Mouse (Mus musculus): ENCODE measurements at regions not wholly inside any gene's neighbourhood (a gene's known extent, or its start where the extent isn't known, plus 50 kb on each side); places are given as distances from the start of the nearest gene placed in this dataset.

- CTCF ChIA-PET, result no interaction called here
Observed at GRCm38 (mm10) chr2:50772101-50772500, 376.8 kb downstream of the Rnd3 start.

GRCm38 (mm10) chr2:50759016-50759415, 389.9 kb downstream of the Rnd3 start:
- CTCF ChIA-PET, result interaction anchor here (0.6 kb wide), 1 partner anchor 1976 kb away, joined by 3 read pairs; no protein-coding TSS in a partner anchor

- CTCF ChIA-PET, result no interaction called here
Observed at GRCm38 (mm10) chr2:50757837-50758541, 390.9 kb downstream of the Rnd3 start.

GRCm38 (mm10) chr2:50755616-50756450, 393.1 kb downstream of the Rnd3 start:
- CTCF ChIA-PET, result interaction anchor here (0.7 to 0.9 kb wide), 2 partner anchors 37 to 124 kb away, joined by 3 to 4 read pairs; no protein-coding TSS in a partner anchor

- CTCF ChIA-PET, result no interaction called here
Observed at GRCm38 (mm10) chr2:50755160-50755559, 393.8 kb downstream of the Rnd3 start.

- CTCF ChIA-PET, result no interaction called here
Observed at GRCm38 (mm10) chr2:50752408-50752807, 396.5 kb downstream of the Rnd3 start.

GRCm38 (mm10) chr2:50750799-50751198, 398.1 kb downstream of the Rnd3 start:
- CTCF ChIA-PET, result no interaction called here

- CTCF ChIA-PET, result no interaction called here
Observed at GRCm38 (mm10) chr2:50744625-50745214, 404.2 kb downstream of the Rnd3 start.

- CTCF ChIA-PET, result no interaction called here
Observed at GRCm38 (mm10) chr2:50743785-50744258, 405.1 kb downstream of the Rnd3 start.

GRCm38 (mm10) chr2:50742421-50742820, 406.5 kb downstream of the Rnd3 start:
- CTCF ChIA-PET, result interaction anchor here (0.6 kb wide), 1 partner anchor 11 kb away, joined by 5 read pairs; no protein-coding TSS in a partner anchor

- CTCF ChIA-PET, result no interaction called here
Observed at GRCm38 (mm10) chr2:50741337-50741736, 407.6 kb downstream of the Rnd3 start.

- CTCF ChIA-PET, result no interaction called here
Observed at GRCm38 (mm10) chr2:50739599-50739979, 409.3 kb downstream of the Rnd3 start.

GRCm38 (mm10) chr2:50738936-50739598, 409.8 kb downstream of the Rnd3 start:
- CTCF ChIA-PET, result no interaction called here

- CTCF ChIA-PET, result no interaction called here
Observed at GRCm38 (mm10) chr2:50737706-50738105, 411.2 kb downstream of the Rnd3 start.

GRCm38 (mm10) chr2:50735029-50735428, 413.9 kb downstream of the Rnd3 start:
- CTCF ChIA-PET, result no interaction called here

- CTCF ChIA-PET, result no interaction called here
Observed at GRCm38 (mm10) chr2:50706652-50707051, 410.1 kb upstream of the Mmadhc start.

- CTCF ChIA-PET, result no interaction called here
Observed at GRCm38 (mm10) chr2:50704297-50704696, 407.7 kb upstream of the Mmadhc start.

GRCm38 (mm10) chr2:50702584-50703450, 406.2 kb upstream of the Mmadhc start:
- CTCF ChIA-PET, result no interaction called here

GRCm38 (mm10) chr2:50698841-50699240, 402.2 kb upstream of the Mmadhc start:
- CTCF ChIA-PET, result no interaction called here

- CTCF ChIA-PET, result no interaction called here
Observed at GRCm38 (mm10) chr2:50696575-50696974, 400.0 kb upstream of the Mmadhc start.

GRCm38 (mm10) chr2:50694849-50695248, 398.2 kb upstream of the Mmadhc start:
- CTCF ChIA-PET, result interaction anchor here (0.8 kb wide), 1 partner anchor 344 kb away, joined by 3 read pairs; no protein-coding TSS in a partner anchor
